Mouse (Mus musculus) embryonic facial prominence, embryonic 15.5 days (tissue): ENCODE measurements at regions not wholly inside any gene's neighbourhood (a gene's known extent, or its start where the extent isn't known, plus 50 kb on each side); places are given as distances from the start of the nearest gene placed in this dataset.

Experiments used
- ATAC-seq: fragments of 200-750 bp; cut with Nextera tagmentation; 2 replicates; pipeline ENCODE4 v1.8.0; 2017; ENCODE audit warnings: low read depth, moderate TSS enrichment; ENCODE audit not compliant: insufficient number of reproducible peaks, low FRiP score, low TSS enrichment
- H3K27ac ChIP-seq: fragments of 300-500 bp; sonication (generic); replicated peaks from 2 replicates; pipeline ENCODE4 v1.5.1; 2015; ENCODE audit warnings: mild to moderate bottlenecking, inconsistent platforms
- H3K27me3 ChIP-seq: fragments of 300-500 bp; sonication (generic); 2 replicates; pipeline ENCODE4 v1.6.1; 2015; ENCODE audit warnings: inconsistent platforms
- H3K36me3 ChIP-seq: fragments of 300-500 bp; sonication (generic); 2 replicates; pipeline ENCODE4 v1.6.1; 2015; ENCODE audit warnings: mild to moderate bottlenecking, inconsistent platforms
- H3K4me1 ChIP-seq: fragments of 300-500 bp; sonication (generic); 2 replicates; pipeline ENCODE4 v1.6.1; 2015; ENCODE audit warnings: inconsistent platforms
- H3K4me2 ChIP-seq: fragments of 300-500 bp; sonication (generic); replicated peaks from 2 replicates; pipeline ENCODE4 v1.6.1; 2015; ENCODE audit warnings: mild to moderate bottlenecking, inconsistent platforms
- H3K4me3 ChIP-seq: fragments of 300-500 bp; sonication (generic); replicated peaks from 2 replicates; pipeline ENCODE4 v1.5.1; 2015; ENCODE audit warnings: mild to moderate bottlenecking, inconsistent platforms
- H3K9ac ChIP-seq: fragments of 300-500 bp; sonication (generic); 2 replicates; pipeline ENCODE4 v1.6.1; 2015; ENCODE audit warnings: inconsistent platforms
- H3K9me3 ChIP-seq: fragments of 300-500 bp; sonication (generic); replicated peaks from 2 replicates; pipeline ENCODE4 v1.6.1; 2016; ENCODE audit warnings: inconsistent platforms
- WGBS: fragments of 180-500 bp; shearing (Covaris S2); methylation state at CpG from one replicate; pipeline ENCODE4 v1.1.7; 2015; 5-methylcytosine and 5-hydroxymethylcytosine counted together

DNA sequence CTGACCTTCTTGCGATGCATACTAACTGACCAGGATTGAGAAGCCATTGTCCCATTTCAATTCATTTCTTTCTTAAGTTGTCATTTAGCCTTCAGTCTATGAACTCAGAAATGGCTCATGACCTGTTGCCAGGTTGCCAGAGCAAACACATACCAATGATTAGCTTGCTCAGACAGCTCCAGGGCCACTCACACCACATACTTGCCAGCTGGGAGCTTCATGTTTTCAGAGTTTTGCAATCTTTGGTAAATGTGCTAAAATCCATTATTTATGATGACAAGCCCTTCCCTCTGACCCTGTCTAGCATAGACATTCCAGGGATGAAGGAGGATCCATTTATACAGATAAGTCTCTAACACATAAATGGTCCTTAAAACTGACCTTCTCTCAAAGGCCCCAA, 121.6 kb upstream of the Bmp4 start:
- no peak for ATAC-seq

DNA sequence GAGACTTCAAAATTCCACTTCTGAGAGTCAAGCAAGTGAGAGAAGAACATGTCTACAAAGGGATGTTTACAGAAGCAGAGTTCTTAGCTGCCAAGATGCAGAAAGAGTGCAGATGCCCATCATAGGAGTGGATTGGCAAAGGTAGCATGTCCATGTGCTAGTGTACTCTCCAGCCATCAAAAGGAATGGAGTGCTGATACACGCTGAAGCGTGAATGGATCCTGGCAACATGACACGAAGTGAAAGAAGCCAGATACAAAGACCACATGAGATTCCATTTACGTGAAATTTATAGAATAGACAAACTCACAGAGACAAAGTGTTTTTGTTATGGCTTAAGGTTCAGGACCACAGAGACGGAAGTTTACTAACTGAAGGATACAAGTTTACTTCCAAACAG, 118.4 kb upstream of the Bmp4 start:
- H3K36me3 ChIP-seq: no peaks in the 10 kb centered on the region
- no peak overlapping the region for H3K27ac ChIP-seq
- H3K9ac ChIP-seq: no peak overlapping the region
- no peak overlapping the region for H3K4me2 ChIP-seq
- no peaks in the 10 kb centered on the region for H3K4me1 ChIP-seq
- no peak for ATAC-seq
- H3K4me3 ChIP-seq: no peak overlapping the region
- WGBS: 69% methylated on average over 5 of the region's 5 CpGs
- no peaks in the 10 kb centered on the region for H3K9me3 ChIP-seq
- no peaks in the 10 kb centered on the region for H3K27me3 ChIP-seq

More for the DNA sequence above, 121.6 kb upstream of the Bmp4 start:
- H3K4me2 ChIP-seq: no peak overlapping the region
- H3K36me3 ChIP-seq: no peaks in the 10 kb centered on the region
- H3K4me3 ChIP-seq: no peak overlapping the region
- H3K9ac ChIP-seq: no peak overlapping the region
- H3K27ac ChIP-seq: no peak overlapping the region
- no peaks in the 10 kb centered on the region for H3K9me3 ChIP-seq
- no peaks in the 10 kb centered on the region for H3K27me3 ChIP-seq
- H3K4me1 ChIP-seq: no peaks in the 10 kb centered on the region
- WGBS: 97% methylated on average over 1 of the region's 1 CpGs

DNA sequence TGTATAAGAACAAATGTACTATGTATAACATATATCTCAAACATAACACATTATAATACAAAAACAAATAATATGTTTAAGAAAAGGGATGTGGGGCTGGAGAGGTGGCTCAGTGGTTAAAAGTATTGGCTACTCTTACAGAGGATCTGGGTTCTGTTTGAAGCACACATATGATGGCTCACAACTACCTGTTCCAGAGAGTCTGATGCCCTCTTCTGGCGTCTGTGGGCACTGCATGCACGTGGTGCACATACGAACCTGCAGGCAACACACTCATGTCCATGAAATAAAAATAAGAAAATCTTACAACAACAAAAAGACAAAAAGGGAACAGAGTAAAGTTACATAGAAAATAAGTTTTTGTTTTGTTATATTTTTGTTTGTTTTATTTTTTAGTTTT, 114.8 kb upstream of the Bmp4 start:
- no peaks in the 10 kb centered on the region for H3K27me3 ChIP-seq
- no peaks in the 10 kb centered on the region for H3K4me1 ChIP-seq
- no peak overlapping the region for H3K4me2 ChIP-seq
- H3K4me3 ChIP-seq: no peak overlapping the region
- H3K9ac ChIP-seq: no peak overlapping the region
- H3K36me3 ChIP-seq: no peaks in the 10 kb centered on the region
- whole genome bisulfite sequencing: 83% methylated on average over 3 of the region's 3 CpGs
- no peak overlapping the region for H3K27ac ChIP-seq
- no peaks in the 10 kb centered on the region for H3K9me3 ChIP-seq
- no peak for ATAC-seq

DNA sequence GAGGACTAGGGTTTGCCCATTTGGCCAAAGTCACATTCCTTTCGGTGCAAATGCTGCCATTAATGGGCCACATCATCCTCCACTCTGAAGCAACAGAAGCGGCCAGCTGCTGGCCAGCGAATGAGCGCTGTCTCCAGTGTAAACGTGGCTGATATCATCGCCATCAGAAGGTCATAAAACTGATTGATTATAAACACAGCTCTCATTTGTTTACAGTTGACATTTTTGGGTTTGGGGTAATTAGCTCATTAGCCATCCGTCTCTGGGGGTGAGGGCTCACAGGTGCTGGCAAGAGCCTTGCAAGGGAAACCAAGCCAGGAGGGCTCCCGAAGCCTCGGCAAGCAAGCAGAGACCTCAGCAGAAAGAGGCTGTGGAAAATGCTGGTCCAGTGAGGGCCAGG, 101.1 kb upstream of the Bmp4 start:
- H3K4me3 ChIP-seq: no peak overlapping the region
- no peak overlapping the region for H3K4me2 ChIP-seq
- no peaks in the 10 kb centered on the region for H3K9me3 ChIP-seq
- no peak overlapping the region for H3K9ac ChIP-seq
- no peak for ATAC-seq
- 66% methylated on average over 9 of the region's 9 CpGs for WGBS
- no peaks in the 10 kb centered on the region for H3K27me3 ChIP-seq
- H3K4me1 ChIP-seq: no peaks in the 10 kb centered on the region
- no peaks in the 10 kb centered on the region for H3K36me3 ChIP-seq
- H3K27ac ChIP-seq: no peak overlapping the region

DNA sequence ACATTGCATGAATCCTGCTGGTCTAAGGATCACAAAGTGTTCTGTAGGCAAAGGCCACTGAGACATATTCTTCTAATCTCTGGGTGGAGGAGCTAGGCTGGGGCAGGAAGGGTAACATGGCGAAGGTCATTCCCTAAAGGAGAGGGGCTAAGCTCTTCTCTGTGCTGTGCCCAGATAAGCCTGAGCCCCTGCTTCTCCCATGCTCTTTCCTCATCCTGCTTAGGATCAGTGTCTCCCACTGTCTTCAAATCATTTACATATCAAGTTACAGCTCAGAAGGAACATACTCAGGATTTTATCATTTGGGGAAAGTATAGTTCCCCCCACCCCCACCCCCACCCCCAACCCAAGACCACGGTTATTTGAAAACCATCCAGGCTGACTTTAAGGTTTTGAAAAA, 100.7 kb upstream of the Bmp4 start:
- no peak for ATAC-seq
- Histone ChIP-seq H3K4me2 (no peak overlapping the region), H3K27ac (no peak overlapping the region), H3K27me3 (no peaks in the 10 kb centered on the region), H3K4me1 (no peaks in the 10 kb centered on the region), H3K9me3 (no peaks in the 10 kb centered on the region), H3K9ac (no peak overlapping the region), H3K4me3 (no peak overlapping the region), H3K36me3 (no peaks in the 10 kb centered on the region)
- WGBS: 67% methylated on average over 2 of the region's 2 CpGs

GRCm38 (mm10) chr14:46487551-46487950, 97.1 kb upstream of the Bmp4 start:
- H3K9ac ChIP-seq: no peak overlapping the region
- no peaks in the 10 kb centered on the region for H3K4me1 ChIP-seq
- ATAC-seq: no peak
- no peak overlapping the region for H3K4me3 ChIP-seq
- no peak overlapping the region for H3K4me2 ChIP-seq
- no peak overlapping the region for H3K27ac ChIP-seq
- H3K9me3 ChIP-seq: 0 out of 2 replicates have a peak, but pooled peaks cover 3% of the 10 kb centered on the region
- no peaks in the 10 kb centered on the region for H3K27me3 ChIP-seq
- 88% methylated on average over 1 of the region's 1 CpGs for WGBS
- H3K36me3 ChIP-seq: no peaks in the 10 kb centered on the region

- Histone ChIP-seq H3K36me3 (no peaks in the 10 kb centered on the region), H3K9me3 (no peaks in the 10 kb centered on the region), H3K27me3 (no peaks in the 10 kb centered on the region), H3K4me2 (no peak overlapping the region), H3K4me1 (no peaks in the 10 kb centered on the region), H3K27ac (no peak overlapping the region), H3K4me3 (no peak overlapping the region), H3K9ac (no peak overlapping the region)
- WGBS: 86% methylated on average over 7 of the region's 7 CpGs
- no peak for ATAC-seq
Observed at GRCm38 (mm10) chr14:46480396-46480795, 89.9 kb upstream of the Bmp4 start.

- no peaks in the 10 kb centered on the region for H3K27me3 ChIP-seq
- no peaks in the 10 kb centered on the region for H3K36me3 ChIP-seq
- H3K9ac ChIP-seq: no peak overlapping the region
- no peak overlapping the region for H3K4me3 ChIP-seq
- H3K27ac ChIP-seq: no peak overlapping the region
- 70% methylated on average over 1 of the region's 1 CpGs for WGBS
- H3K9me3 ChIP-seq: no peaks in the 10 kb centered on the region
- no peaks in the 10 kb centered on the region for H3K4me1 ChIP-seq
- H3K4me2 ChIP-seq: no peak overlapping the region
- ATAC-seq: no peak
Observed at GRCm38 (mm10) chr14:46475945-46476344, 85.5 kb upstream of the Bmp4 start.

DNA sequence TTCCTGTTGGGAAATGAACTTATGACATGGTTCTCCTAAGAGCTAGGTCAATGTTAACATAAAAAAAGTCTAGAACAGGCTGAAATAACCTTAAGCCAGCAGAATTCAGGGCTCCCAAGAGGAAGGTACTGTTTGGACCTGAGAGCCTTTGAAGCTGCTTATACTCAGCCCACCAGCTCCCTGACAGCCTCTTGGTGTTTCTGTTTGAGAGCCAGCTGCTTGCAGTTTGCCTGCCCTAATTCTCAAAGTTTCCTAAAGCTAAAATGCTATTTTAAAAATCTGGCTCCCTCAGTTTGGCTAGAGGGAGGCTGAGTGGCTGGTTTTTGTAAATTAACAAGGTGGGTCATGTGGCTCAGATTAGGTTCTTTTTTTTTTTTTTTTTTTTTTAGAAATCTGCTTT, 72.5 kb upstream of the Bmp4 start:
- Histone ChIP-seq H3K9me3 (no peaks in the 10 kb centered on the region), H3K4me2 (no peak overlapping the region), H3K27me3 (no peaks in the 10 kb centered on the region), H3K4me3 (no peak overlapping the region), H3K4me1 (no peaks in the 10 kb centered on the region), H3K9ac (no peak overlapping the region), H3K36me3 (no peaks in the 10 kb centered on the region), H3K27ac (no peak overlapping the region)
- ATAC-seq: no peak

- 64% methylated on average over 4 of the region's 4 CpGs for WGBS
- no peak for ATAC-seq
Observed at GRCm38 (mm10) chr14:46461960-46462359, 71.5 kb upstream of the Bmp4 start.

GRCm38 (mm10) chr14:46454500-46454899, 64.0 kb upstream of the Bmp4 start:
- Histone ChIP-seq H3K9ac (no peak overlapping the region), H3K27me3 (no peaks in the 10 kb centered on the region), H3K4me3 (no peak overlapping the region), H3K9me3 (no peaks in the 10 kb centered on the region), H3K36me3 (no peaks in the 10 kb centered on the region), H3K4me2 (no peak overlapping the region), H3K27ac (no peak overlapping the region), H3K4me1 (no peaks in the 10 kb centered on the region)
- ATAC-seq: no peak
- WGBS: 70% methylated on average over 6 of the region's 6 CpGs

More at GRCm38 (mm10) chr14:46461960-46462359, 71.5 kb upstream of the Bmp4 start:
- Histone ChIP-seq H3K27me3 (no peaks in the 10 kb centered on the region), H3K4me1 (no peaks in the 10 kb centered on the region), H3K9ac (no peak overlapping the region), H3K9me3 (no peaks in the 10 kb centered on the region), H3K36me3 (no peaks in the 10 kb centered on the region), H3K27ac (no peak overlapping the region), H3K4me2 (no peak overlapping the region), H3K4me3 (no peak overlapping the region)

DNA sequence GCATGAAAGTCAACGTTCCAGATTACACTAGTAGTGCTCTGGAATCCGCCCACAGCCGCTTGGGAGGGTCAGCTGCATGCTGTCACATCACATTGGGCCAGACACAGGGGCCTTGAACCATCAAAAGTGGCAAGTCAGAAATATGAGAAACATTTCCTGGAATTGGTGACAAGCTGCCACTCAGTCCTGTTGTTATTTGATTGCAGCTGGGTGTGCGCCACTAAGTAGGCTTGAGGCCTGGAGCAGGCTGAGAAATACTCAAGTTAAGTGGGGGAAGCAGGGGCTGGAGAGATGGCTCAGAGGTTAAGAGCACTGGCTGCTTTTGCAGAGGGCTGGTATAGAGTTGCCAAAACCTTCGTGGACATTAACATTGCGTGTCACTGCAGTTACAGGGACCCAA, 51.2 kb upstream of the Bmp4 start:
- no peaks in the 10 kb centered on the region for H3K9me3 ChIP-seq
- H3K36me3 ChIP-seq: no peaks in the 10 kb centered on the region
- H3K9ac ChIP-seq: no peak overlapping the region
- peaks cover 7% of the 10 kb centered on the region for H3K4me1 ChIP-seq
- H3K4me3 ChIP-seq: no peak overlapping the region
- H3K4me2 ChIP-seq: no peak overlapping the region
- no peaks in the 10 kb centered on the region for H3K27me3 ChIP-seq
- ATAC-seq: no peak
- no peak overlapping the region for H3K27ac ChIP-seq
- 83% methylated on average over 6 of the region's 6 CpGs for WGBS
